Mouse (Mus musculus): ENCODE measurements around the gene Tfe3. TPM values are rescaled to one million over a fixed set of nuclear protein-coding genes. Genes with fewer than 3 reads are reported as not detected.

Gene Tfe3
- total RNA-seq (2023), result 23.5 TPM

DNA sequence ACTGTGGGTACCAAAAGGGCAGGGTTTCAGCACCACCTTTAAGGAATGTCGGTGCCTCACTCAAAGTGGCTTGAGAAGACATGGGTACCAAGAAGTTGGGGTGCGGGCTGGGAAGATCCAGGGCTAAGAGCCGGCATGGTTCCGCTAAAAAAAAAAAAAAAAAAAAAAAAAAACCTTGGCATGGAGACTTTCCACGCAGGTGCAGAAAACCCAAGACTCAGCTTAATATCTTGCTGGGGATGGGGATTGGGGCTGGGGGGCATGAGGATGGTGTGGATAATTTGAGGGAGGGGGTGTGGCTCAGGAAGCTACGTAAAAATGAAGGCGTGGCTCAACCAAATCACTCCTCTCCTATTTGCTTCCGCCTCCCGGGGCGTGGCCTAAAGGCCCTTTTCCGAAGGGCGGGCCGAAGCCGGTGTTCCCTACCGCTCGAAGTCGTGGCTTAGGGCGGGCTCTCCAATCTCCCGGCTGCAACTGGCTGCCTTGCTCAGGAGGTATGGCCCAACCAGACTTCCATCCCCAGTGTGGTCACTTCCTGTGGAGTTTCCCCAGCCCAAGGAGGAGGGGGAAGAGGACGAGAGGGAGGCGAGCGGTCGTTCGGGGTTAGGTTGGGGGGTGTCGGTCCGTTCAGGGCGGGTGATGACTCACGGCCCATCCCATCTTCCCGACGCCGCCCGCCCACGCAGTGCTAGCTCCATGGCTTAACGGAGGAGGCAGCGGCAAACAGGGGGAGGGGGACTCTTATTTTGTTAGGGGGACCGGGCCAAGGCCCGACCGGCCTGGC, at the start of gene Tfe3:
Gene Tfe3 (plus strand): TSS at position 424 of the 784 bp plus-strand sequence.

DNA sequence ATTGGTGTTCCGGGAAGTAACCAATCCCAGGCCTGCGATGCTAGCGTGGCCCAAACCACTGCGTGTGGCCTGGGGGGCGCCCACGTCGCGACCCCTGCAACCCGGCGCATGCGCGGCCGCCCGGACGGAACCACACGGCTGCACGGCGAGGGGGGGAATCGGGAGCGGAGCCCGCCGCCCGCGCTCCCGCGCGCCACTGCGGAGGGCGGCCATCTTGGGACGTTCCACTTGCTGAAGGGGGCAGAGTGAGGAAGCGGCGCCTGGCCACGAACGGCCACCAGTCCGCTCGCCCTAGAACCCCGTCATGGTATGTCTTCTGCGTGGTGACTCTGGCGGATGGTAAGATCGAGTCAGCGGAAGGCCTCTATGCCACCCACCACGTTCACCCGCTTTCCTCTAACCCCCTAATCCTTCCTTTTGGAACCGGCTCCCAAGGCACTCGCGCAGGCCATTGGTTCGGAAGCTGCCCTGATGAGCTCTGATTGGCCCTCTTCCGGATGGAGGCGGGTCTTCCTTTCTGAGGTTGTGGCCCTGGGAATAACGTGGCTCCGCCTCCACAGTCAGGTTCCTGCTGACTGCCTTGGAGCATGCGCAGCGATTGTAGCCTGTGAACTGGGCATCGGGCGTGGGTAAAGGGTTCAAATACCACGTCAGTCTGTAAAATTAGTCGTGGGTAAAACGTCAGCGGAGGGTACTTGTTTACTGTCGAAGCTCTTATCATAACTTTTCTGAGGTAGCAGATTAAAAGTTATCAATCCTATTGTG, 48.0 kb upstream of the Tfe3 start, which contains the start of gene Wdr45:
Gene Wdr45 (plus strand): TSS at position 199 of the 765 bp plus-strand sequence.

GRCm38 (mm10) chrX:7721514-7722281, 40.7 kb upstream of the Tfe3 start, which contains the start of gene Gm45208:
Gene Gm45208 (plus strand): TSS chrX:7722245.

GRCm38 (mm10) chrX:7728215-7728921, 34.0 kb upstream of the Tfe3 start, which contains the start of gene Praf2:
Gene Praf2 (plus strand): TSS chrX:7728439.

GRCm38 (mm10) chrX:7750432-7751116, 11.8 kb upstream of the Tfe3 start, which contains the start of gene Ccdc120:
Gene Ccdc120 (minus strand): TSS chrX:7750905.

GRCm38 (mm10) chrX:7789542-7790136, 27.3 kb downstream of the Tfe3 start, which contains the start of gene Gripap1:
Gene Gripap1 (plus strand): TSS chrX:7789765.

DNA sequence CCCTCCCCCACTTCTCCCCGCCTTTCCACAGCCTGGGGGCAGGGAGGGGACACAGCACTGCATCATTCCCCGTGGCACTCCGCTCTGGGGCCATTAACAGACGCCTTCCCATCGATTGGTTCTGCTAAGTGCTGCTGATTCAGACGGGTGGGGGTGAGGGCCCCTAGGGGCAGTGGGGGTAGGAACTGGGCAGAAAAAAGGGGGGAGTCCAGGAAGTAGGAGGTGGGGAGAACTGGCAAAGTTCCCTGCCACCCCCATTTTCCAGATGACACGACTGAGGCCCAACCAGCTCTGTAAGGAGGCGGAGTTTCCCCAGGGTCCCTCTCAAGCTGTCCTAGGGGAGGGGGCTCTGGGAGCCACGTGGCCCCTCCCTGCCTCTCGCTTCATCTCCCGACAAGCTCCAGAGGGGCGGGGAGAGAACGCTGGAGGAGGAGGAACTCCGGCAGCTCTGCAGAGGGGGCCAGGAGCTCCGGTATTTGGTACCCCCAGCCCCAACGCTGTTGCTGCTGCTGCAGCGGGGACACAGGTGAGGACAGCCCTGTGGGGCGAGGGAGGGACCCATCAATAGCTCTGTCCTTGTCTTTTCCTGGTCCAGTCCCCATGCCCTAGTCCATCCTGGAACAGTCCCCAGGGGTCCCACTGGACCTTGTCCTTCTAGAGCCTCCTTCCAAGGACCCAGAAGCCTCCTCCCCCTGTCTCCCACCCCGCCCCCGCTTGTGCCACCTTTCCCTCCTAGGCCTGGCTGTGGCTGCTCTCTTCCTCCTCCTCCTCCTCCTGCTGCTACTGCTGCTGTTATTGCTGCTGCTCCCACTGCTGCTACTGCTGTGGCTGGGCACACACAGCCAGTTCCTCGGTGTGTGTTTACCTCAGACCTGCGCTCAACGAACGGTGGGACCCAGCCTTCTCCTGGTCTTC, 59.8 kb downstream of the Tfe3 start, which contains the start of gene Kcnd1:
Gene Kcnd1 (plus strand): TSS at position 425 of the 915 bp plus-strand sequence.

Other genes starting within 250 kb of the Tfe3 start
- 8.7 TPM for gene Foxp3, start 188.9 kb upstream of the Tfe3 start, total RNA-seq (2023)
- 21.7 TPM for gene Ppp1r3f, start 188.3 kb upstream of the Tfe3 start, total RNA-seq (2023)
- gene Ccdc22, start 157.0 kb upstream of the Tfe3 start, total RNA-seq (2023), result 33.1 TPM
- not detected for gene Cacna1f, start 155.5 kb upstream of the Tfe3 start, total RNA-seq (2023)
- gene Syp, start 124.1 kb upstream of the Tfe3 start, total RNA-seq (2023), result 0.79 TPM
- gene Prickle3, start 105.3 kb upstream of the Tfe3 start, total RNA-seq (2023), result 29.9 TPM
- gene Plp2, start 91.2 kb upstream of the Tfe3 start, total RNA-seq (2023), result 35.7 TPM
- gene Magix, start 81.3 kb upstream of the Tfe3 start, total RNA-seq (2023), result not detected
- 47.4 TPM for gene Gpkow, start 65.4 kb upstream of the Tfe3 start, total RNA-seq (2023)
- 131 TPM for gene Wdr45, start 48.2 kb upstream of the Tfe3 start, total RNA-seq (2023)
- not detected for gene Gm45208, start 40.3 kb upstream of the Tfe3 start, total RNA-seq (2023)
- gene Praf2, start 34.1 kb upstream of the Tfe3 start, total RNA-seq (2023), result 13.0 TPM
- gene Ccdc120, start 11.7 kb upstream of the Tfe3 start, total RNA-seq (2023), result not detected
- gene Gripap1, start 27.2 kb downstream of the Tfe3 start, total RNA-seq (2023), result 151 TPM
- 1.4 TPM for gene Kcnd1, start 59.7 kb downstream of the Tfe3 start, total RNA-seq (2023)
- 191 TPM for gene Otud5, start 78.8 kb downstream of the Tfe3 start, total RNA-seq (2023)
- 44.6 TPM for gene Pim2, start 115.7 kb downstream of the Tfe3 start, total RNA-seq (2023)
- gene Slc35a2, start 121.5 kb downstream of the Tfe3 start, total RNA-seq (2023), result 19.1 TPM
- gene Pqbp1, start 136.7 kb downstream of the Tfe3 start, total RNA-seq (2023), result 70.6 TPM
- 25.7 TPM for gene Timm17b, start 136.8 kb downstream of the Tfe3 start, total RNA-seq (2023)
- not detected for gene Gm10491, start 145.3 kb downstream of the Tfe3 start, total RNA-seq (2023)
- not detected for gene Gm10490, start 147.0 kb downstream of the Tfe3 start, total RNA-seq (2023)
- not detected for gene Pcsk1n, start 157.3 kb downstream of the Tfe3 start, total RNA-seq (2023)
- gene Eras, start 166.0 kb downstream of the Tfe3 start, total RNA-seq (2023), result not detected
- 17.4 TPM for gene Hdac6, start 185.3 kb downstream of the Tfe3 start, total RNA-seq (2023)
- 3.6 TPM for gene Gata1, start 215.5 kb downstream of the Tfe3 start, total RNA-seq (2023)

Data from CD4-positive naive resting alpha-beta T cell, adult 76 days (primary cell).